In the genomic region with DNA sequence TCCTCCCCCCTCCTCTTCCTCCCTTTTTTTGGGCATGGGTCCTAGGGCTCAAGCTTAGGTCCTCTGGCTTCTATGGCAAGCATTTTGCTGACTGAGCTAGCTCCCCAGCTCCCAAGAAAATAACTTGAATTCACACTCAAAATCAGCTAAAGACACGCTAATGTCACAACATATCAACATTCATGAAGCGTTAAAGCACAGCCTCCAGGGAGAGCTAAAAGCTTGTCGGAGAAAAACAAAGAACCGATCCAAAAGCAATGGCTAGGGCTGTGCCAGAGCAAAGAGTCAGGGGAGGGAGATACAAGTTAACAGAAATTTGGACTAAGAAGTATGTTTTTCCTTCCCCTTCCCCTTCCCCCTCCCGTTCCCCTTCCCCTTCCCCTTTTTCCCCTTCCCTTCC, we compare ENCODE assay signal across 1 mouse cellular context.
TF ChIP-seq lines count a peak whose summit lies in the region.

No protein-coding gene starts in this region.

TF ChIP-seq in CH12.LX, 34 proteins besides CTCF, POLR2A, EP300 and RAD21:
- no peak for TF ChIP-seq CHD1 (IDR thresholded peaks at IDR 0.05; ENCODE audit: low read depth, low read length)
- no peak for TF ChIP-seq MYC (IDR thresholded peaks at IDR 0.05; ENCODE audit: low read depth, low read length)
- no peak for TF ChIP-seq JUND (conservative IDR thresholded peaks at IDR 0.05; ENCODE audit: low read depth, low read length)
- TF ChIP-seq ZKSCAN1 (IDR thresholded peaks at IDR 0.05; ENCODE audit: borderline replicate concordance, low read depth, low read length) = no peak
- no peak for TF ChIP-seq USF1 (IDR thresholded peaks at IDR 0.05; ENCODE audit: low read depth, low read length)
TF ChIP-seq in CH12.LX: peak in this region for 0.
